Mouse (Mus musculus): Measurements from ENCODE around the gene Camk2b. TPM values are rescaled to one million over a fixed set of nuclear protein-coding genes. Genes with fewer than 3 reads are reported as not detected.

Gene Camk2b
- polyA plus RNA-seq, 1 experiment from 2014 or later = 2.6 TPM

DNA sequence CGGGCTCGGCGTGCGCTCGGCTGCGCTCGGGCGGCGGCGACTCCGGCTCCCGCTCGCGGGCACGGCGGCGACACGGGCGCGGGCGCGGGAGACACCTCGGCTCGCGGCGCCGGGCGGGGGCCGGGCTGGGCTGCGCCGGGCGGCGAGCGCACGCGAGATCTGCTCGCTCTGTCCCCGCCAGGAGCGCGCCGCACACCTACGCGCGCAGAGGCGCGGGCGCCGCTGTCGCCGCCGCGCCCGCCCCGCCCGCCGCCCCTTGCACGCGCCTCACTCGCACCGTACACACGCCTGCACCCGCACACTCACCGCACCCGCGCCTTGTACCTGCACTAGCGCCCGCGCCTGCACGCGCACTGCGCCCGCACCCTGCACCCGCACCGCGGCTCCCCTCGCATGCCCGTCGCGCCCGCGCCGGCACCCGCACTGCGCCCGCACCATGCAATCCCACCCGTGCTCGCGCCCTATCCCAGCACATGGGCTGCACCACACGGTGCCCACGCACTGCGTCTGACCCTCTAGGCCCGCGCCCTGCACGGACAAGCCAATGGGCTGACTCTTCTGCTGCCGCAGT is 526 bp downstream of the Camk2b start:
- 0 out of 2 replicates have a peak overlapping the region, but pooled peaks have one; percentile 12 for H3K9ac ChIP-seq
- WGBS = under 1% methylated on average over 77 of the region's 95 CpGs

DNA sequence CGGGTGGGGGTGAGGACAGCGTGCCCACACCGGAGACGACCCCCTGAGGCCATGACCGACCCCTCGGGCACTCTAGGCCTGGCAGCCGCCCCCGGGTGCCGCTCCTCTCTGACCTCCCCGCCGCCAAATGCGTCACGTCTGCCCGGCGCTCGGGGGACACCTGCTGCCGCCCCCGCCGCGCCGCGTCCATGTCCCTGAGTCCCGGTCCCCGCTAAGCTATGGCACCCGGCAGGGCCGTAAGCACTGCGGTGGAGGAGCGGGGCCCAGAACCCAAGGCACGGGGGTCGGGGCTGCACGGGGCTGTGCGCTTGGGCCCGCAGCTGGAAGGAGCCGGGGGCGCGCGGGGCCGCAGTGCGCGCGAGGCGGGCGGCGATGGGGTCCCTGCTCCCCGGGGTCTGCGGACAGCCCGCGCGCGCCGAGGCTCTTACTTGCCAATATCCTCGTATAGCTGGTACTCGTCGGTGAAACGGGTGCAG is 1.1 kb downstream of the Camk2b start:
- Histone ChIP-seq H3K36me3 (no peaks in the 10 kb centered on the region), H3K27ac (no peak overlapping the region), H3K27me3 (peaks cover 90% of the 10 kb centered on the region), H3K9me3 (no peaks in the 10 kb centered on the region), H3K4me2 (peak overlapping the region; percentile 97), H3K4me1 (peaks cover 26% of the 10 kb centered on the region), H3K9ac (0 out of 2 replicates have a peak overlapping the region, but pooled peaks have one; percentile 12), H3K4me3 (peak overlapping the region; percentile 53)
- under 1% methylated on average over 34 of the region's 55 CpGs for WGBS
- no peak for ATAC-seq (ENCODE audit: insufficient number of reproducible peaks, low FRiP score, low TSS enrichment, low read depth)

More for the DNA sequence above, 526 bp downstream of the Camk2b start:
- Histone ChIP-seq H3K4me1 (peaks cover 26% of the 10 kb centered on the region), H3K27ac (no peak overlapping the region), H3K36me3 (no peaks in the 10 kb centered on the region), H3K27me3 (peaks cover 95% of the 10 kb centered on the region), H3K9me3 (no peaks in the 10 kb centered on the region), H3K4me2 (peak overlapping the region; percentile 97), H3K4me3 (peak overlapping the region; percentile 53)
- no peak; the same call in 1 of the 2 replicates for ATAC-seq (ENCODE audit: insufficient number of reproducible peaks, low FRiP score, low TSS enrichment, low read depth)

- no peaks in the 10 kb centered on the region for H3K9me3 ChIP-seq
- 6% methylated on average over 30 of the region's 30 CpGs for WGBS
- H3K4me3 ChIP-seq = peak overlapping the region; percentile 53
- H3K4me1 ChIP-seq = peaks cover 26% of the 10 kb centered on the region
- no peaks in the 10 kb centered on the region for H3K36me3 ChIP-seq
- no peak overlapping the region for H3K27ac ChIP-seq
- H3K9ac ChIP-seq = no peak overlapping the region
- peak overlapping the region; percentile 97 for H3K4me2 ChIP-seq
- peaks cover 83% of the 10 kb centered on the region for H3K27me3 ChIP-seq
- ATAC-seq (ENCODE audit: insufficient number of reproducible peaks, low FRiP score, low TSS enrichment, low read depth) = no peak
These were observed 1.7 kb downstream of the Camk2b start for GRCm38 (mm10) chr11:6064215-6065045.

DNA sequence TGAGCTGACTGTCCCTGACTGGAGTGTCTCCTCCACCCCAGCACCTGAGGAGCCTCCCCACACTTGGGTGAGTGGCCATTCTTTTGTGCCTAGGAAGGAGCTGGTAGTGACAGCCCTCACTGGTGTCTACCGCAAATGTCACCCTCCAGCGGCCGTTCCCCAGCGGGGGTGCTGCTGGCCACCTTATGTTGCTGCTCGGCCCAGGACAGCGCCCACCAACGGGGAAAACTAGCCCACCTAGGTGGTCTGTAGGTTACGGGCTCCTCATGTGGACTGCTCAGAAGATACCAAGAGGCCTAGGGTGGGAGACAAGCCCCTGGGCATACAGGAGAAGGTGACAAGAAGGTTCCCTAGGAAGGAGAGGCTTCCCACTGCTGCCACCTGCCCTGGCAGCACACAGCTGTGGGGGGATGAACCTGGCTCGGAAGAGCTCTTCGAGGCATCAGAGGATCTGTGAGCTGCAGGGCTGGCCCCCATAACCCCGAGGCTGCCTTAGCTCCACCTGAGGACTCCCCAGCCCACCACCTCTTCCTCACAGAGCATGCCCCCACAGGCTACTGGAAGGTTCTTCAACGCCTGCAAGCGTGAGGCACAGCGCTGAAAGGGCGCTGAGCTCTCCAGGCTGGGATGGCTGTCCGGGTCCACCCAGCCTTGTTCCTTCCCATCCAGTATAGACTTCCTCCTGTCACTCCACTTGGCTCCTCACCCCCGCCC is 2.5 kb downstream of the Camk2b start:
- ATAC-seq (ENCODE audit: insufficient number of reproducible peaks, low FRiP score, low TSS enrichment, low read depth) = no peak
- H3K4me3 ChIP-seq = no peak overlapping the region
- no peaks in the 10 kb centered on the region for H3K36me3 ChIP-seq
- peaks cover 26% of the 10 kb centered on the region for H3K4me1 ChIP-seq
- 42% methylated on average over 17 of the region's 17 CpGs for WGBS
- H3K4me2 ChIP-seq = no peak overlapping the region
- H3K9ac ChIP-seq = no peak overlapping the region
- H3K27ac ChIP-seq = no peak overlapping the region
- no peaks in the 10 kb centered on the region for H3K9me3 ChIP-seq
- H3K27me3 ChIP-seq = peaks cover 80% of the 10 kb centered on the region

GRCm38 (mm10) chr11:6063065-6063464 is 3.1 kb downstream of the Camk2b start:
- Histone ChIP-seq H3K9ac (no peak overlapping the region), H3K4me2 (no peak overlapping the region), H3K36me3 (no peaks in the 10 kb centered on the region), H3K4me3 (no peak overlapping the region), H3K4me1 (peaks cover 23% of the 10 kb centered on the region), H3K27ac (no peak overlapping the region), H3K27me3 (peaks cover 75% of the 10 kb centered on the region), H3K9me3 (no peaks in the 10 kb centered on the region)
- WGBS = 81% methylated on average over 7 of the region's 7 CpGs
- no peak for ATAC-seq (ENCODE audit: insufficient number of reproducible peaks, low FRiP score, low TSS enrichment, low read depth)

GRCm38 (mm10) chr11:6062329-6062728 is 3.8 kb downstream of the Camk2b start:
- H3K4me2 ChIP-seq = no peak overlapping the region
- no peak for ATAC-seq (ENCODE audit: insufficient number of reproducible peaks, low FRiP score, low TSS enrichment, low read depth)
- H3K4me1 ChIP-seq = peaks cover 22% of the 10 kb centered on the region
- no peak overlapping the region for H3K9ac ChIP-seq
- WGBS = 84% methylated on average over 11 of the region's 11 CpGs
- no peak overlapping the region for H3K4me3 ChIP-seq
- no peaks in the 10 kb centered on the region for H3K36me3 ChIP-seq
- H3K9me3 ChIP-seq = no peaks in the 10 kb centered on the region
- peaks cover 68% of the 10 kb centered on the region for H3K27me3 ChIP-seq
- no peak overlapping the region for H3K27ac ChIP-seq

DNA sequence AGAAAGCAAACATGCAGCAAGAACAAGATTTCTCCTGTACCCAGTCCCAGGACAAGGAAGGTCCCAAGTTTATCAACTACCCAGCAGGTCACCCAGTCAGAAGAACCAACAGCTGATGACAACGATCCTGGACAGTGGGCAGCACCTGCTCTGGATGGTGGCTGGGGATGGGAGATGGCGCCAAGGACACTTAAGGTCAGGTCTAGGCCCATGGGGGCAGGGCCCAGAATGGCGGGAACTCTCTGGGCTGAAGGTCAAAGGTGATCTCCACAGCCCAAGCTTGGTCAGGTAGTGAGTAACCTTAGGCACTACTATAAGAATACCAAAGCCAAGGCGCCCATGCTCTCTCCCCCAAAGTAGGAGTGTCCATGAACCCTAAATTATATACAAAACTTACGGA is 4.3 kb downstream of the Camk2b start:
- Histone ChIP-seq H3K27me3 (peaks cover 64% of the 10 kb centered on the region), H3K9ac (no peak overlapping the region), H3K9me3 (no peaks in the 10 kb centered on the region), H3K4me2 (no peak overlapping the region), H3K36me3 (no peaks in the 10 kb centered on the region), H3K4me1 (peaks cover 22% of the 10 kb centered on the region), H3K27ac (no peak overlapping the region), H3K4me3 (no peak overlapping the region)
- 76% methylated on average over 5 of the region's 5 CpGs for WGBS
- no peak for ATAC-seq (ENCODE audit: insufficient number of reproducible peaks, low FRiP score, low TSS enrichment, low read depth)

- 92% methylated on average over 10 of the region's 10 CpGs for WGBS
- Histone ChIP-seq H3K4me3 (no peak overlapping the region), H3K9ac (no peak overlapping the region), H3K9me3 (no peaks in the 10 kb centered on the region), H3K36me3 (no peaks in the 10 kb centered on the region), H3K4me1 (peaks cover 4% of the 10 kb centered on the region), H3K27me3 (peaks cover 39% of the 10 kb centered on the region), H3K27ac (no peak overlapping the region), H3K4me2 (no peak overlapping the region)
- no peak for ATAC-seq (ENCODE audit: insufficient number of reproducible peaks, low FRiP score, low TSS enrichment, low read depth)
These were observed 7.0 kb downstream of the Camk2b start for GRCm38 (mm10) chr11:6059162-6059561.

DNA sequence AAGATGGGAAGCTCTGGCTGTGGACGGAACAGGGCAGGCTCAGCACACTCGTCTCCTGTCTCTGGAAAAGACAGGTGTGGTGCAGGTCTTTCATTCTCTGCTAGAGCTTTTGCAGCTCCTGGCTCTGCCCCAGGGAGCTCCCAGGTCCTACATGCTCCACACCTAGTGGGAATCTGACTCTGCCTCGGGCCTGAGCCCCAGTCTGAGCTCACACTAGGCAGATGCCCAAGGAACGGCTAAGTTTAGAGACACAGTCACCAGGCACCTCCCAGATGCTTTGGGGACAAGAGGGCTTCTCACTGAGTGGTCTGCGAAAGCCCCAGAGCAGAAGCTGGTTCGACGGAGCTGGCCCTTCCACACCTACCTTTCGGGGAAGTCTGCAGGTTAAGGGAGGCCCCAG is 12.8 kb downstream of the Camk2b start:
- H3K9ac ChIP-seq = no peak overlapping the region
- no peak overlapping the region for H3K4me2 ChIP-seq
- H3K27ac ChIP-seq = no peak overlapping the region
- no peaks in the 10 kb centered on the region for H3K36me3 ChIP-seq
- H3K9me3 ChIP-seq = no peaks in the 10 kb centered on the region
- no peak overlapping the region for H3K4me3 ChIP-seq
- peaks cover 3% of the 10 kb centered on the region; the same call in 1 of the 2 replicates for H3K27me3 ChIP-seq
- no peaks in the 10 kb centered on the region for H3K4me1 ChIP-seq
- WGBS = 79% methylated on average over 8 of the region's 8 CpGs
- no peak for ATAC-seq (ENCODE audit: insufficient number of reproducible peaks, low FRiP score, low TSS enrichment, low read depth)

GRCm38 (mm10) chr11:6050066-6050560 is 16.0 kb downstream of the Camk2b start:
- H3K9ac ChIP-seq = no peak overlapping the region
- H3K4me2 ChIP-seq = no peak overlapping the region
- no peak overlapping the region for H3K4me3 ChIP-seq
- H3K9me3 ChIP-seq = no peaks in the 10 kb centered on the region
- H3K4me1 ChIP-seq = no peaks in the 10 kb centered on the region
- ATAC-seq (ENCODE audit: insufficient number of reproducible peaks, low FRiP score, low TSS enrichment, low read depth) = no peak
- H3K27ac ChIP-seq = no peak overlapping the region
- H3K27me3 ChIP-seq = 0 out of 2 replicates have a peak, but pooled peaks cover 3% of the 10 kb centered on the region
- H3K36me3 ChIP-seq = no peaks in the 10 kb centered on the region
- WGBS = 74% methylated on average over 4 of the region's 4 CpGs

- no peaks in the 10 kb centered on the region for H3K4me1 ChIP-seq
- H3K27ac ChIP-seq = no peak overlapping the region
- H3K4me2 ChIP-seq = no peak overlapping the region
- H3K9ac ChIP-seq = no peak overlapping the region
- no peak for ATAC-seq (ENCODE audit: insufficient number of reproducible peaks, low FRiP score, low TSS enrichment, low read depth)
- H3K9me3 ChIP-seq = no peaks in the 10 kb centered on the region
- WGBS = 78% methylated on average over 9 of the region's 9 CpGs
- no peak overlapping the region for H3K4me3 ChIP-seq
- H3K36me3 ChIP-seq = no peaks in the 10 kb centered on the region
- 0 out of 2 replicates have a peak, but pooled peaks cover 3% of the 10 kb centered on the region for H3K27me3 ChIP-seq
These were observed 18.0 kb downstream of the Camk2b start for GRCm38 (mm10) chr11:6048208-6048607.

Measured in limb, embryonic 15.5 days (tissue).